Mouse (Mus musculus) kidney, adult 8-10 months (tissue): Measurements from ENCODE around the gene Cacna1a.

Experiments
- DNase-seq, 2 experiments: peaks; one replicate each; pipeline ENCODE4 v3.0.0; 2022

Gene Cacna1a

GRCm38 (mm10) chr8:84640617-84641294 lies 252.5 kb downstream of the Cacna1a start:
- no peak for DNase-seq

- DNase-seq: no peak
These were observed 253.5 kb downstream of the Cacna1a start for GRCm38 (mm10) chr8:84641578-84642361.

GRCm38 (mm10) chr8:84643019-84643418 lies 254.8 kb downstream of the Cacna1a start:
- no peak for DNase-seq

GRCm38 (mm10) chr8:84646800-84647199 lies 258.6 kb downstream of the Cacna1a start:
- no peak for DNase-seq

- DNase-seq: no peak
These were observed 259.2 kb downstream of the Cacna1a start for GRCm38 (mm10) chr8:84647461-84647901.

GRCm38 (mm10) chr8:84650213-84650612 lies 262.0 kb downstream of the Cacna1a start:
- no peak for DNase-seq

- DNase-seq: no peak
These were observed 264.9 kb downstream of the Cacna1a start for GRCm38 (mm10) chr8:84653092-84653631.

GRCm38 (mm10) chr8:84654597-84654996 lies 266.4 kb downstream of the Cacna1a start:
- DNase-seq: no peak

GRCm38 (mm10) chr8:84655336-84656190 lies 267.3 kb downstream of the Cacna1a start:
- DNase-seq: no peak

- no peak for DNase-seq
These were observed 267.9 kb downstream of the Cacna1a start for GRCm38 (mm10) chr8:84656191-84656525.

GRCm38 (mm10) chr8:84656641-84657126 lies 268.4 kb downstream of the Cacna1a start:
- peak; percentile 91 to 92 for DNase-seq

GRCm38 (mm10) chr8:84657203-84657602 lies 269.0 kb downstream of the Cacna1a start:
- no peak for DNase-seq

- peak in 1 of 2 experiments; percentile 56 for DNase-seq
These were observed 269.4 kb downstream of the Cacna1a start for GRCm38 (mm10) chr8:84657680-84658079.

GRCm38 (mm10) chr8:84658951-84659350 lies 270.7 kb downstream of the Cacna1a start:
- DNase-seq: no peak

GRCm38 (mm10) chr8:84659936-84660818 lies 271.9 kb downstream of the Cacna1a start:
- DNase-seq: peak; percentile 71 to 73

GRCm38 (mm10) chr8:84660819-84661457 lies 272.7 kb downstream of the Cacna1a start:
- peak; percentile 71 to 73 for DNase-seq

- peak; percentile 84 to 85 for DNase-seq
These were observed 273.2 kb downstream of the Cacna1a start for GRCm38 (mm10) chr8:84661458-84661871.

- peak in 1 of 2 experiments; percentile 43 for DNase-seq
These were observed 273.8 kb downstream of the Cacna1a start for GRCm38 (mm10) chr8:84661961-84662571.

- peak; percentile 96 to 97 for DNase-seq
These were observed 274.4 kb downstream of the Cacna1a start, which contains the start of gene Ier2 for GRCm38 (mm10) chr8:84662581-84663065. Gene Ier2, minus strand, starts transcription at chr8:84662852.
